ENCODE assay signal across 14 mouse cellular contexts in genomic region chr15:31279577-31280004, GRCm38 (mm10). TPM values are rescaled to one million over a fixed set of nuclear protein-coding genes. Genes with fewer than 3 reads are reported as not detected.
A peak's percentile ranks its signal among the peaks of the same experiment; 100 is the strongest.
DNase-seq lines count a peak whose midpoint lies in the region; ATAC-seq lines count a peak whose summit lies in the region.
"Had no signal": no experiment of that assay in that cellular context is flagged by ENCODE, and none has a peak within 500 bp of the region (broad histone marks: within the 10 kb centered on the region; RNA-seq: fewer than 3 reads in every experiment).

No protein-coding gene starts in this region.

- no peak overlapping the region for H3K4me3 ChIP-seq in kidney, embryonic 16.5 days (ENCODE audit: low read length)
- no peak overlapping the region for H3K4me3 ChIP-seq in limb, embryonic 13.5 days
- H3K4me3 ChIP-seq: forebrain, embryonic 15.5 days; gastrocnemius, adult 2 months had no signal

- no peak overlapping the region for H3K9ac ChIP-seq in kidney, embryonic 16.5 days (replicated peaks; ENCODE audit: low read length)
- H3K9ac ChIP-seq in limb, embryonic 13.5 days: no peak overlapping the region
- H3K9ac ChIP-seq: forebrain, embryonic 15.5 days; lung, embryonic 14.5 days had no signal

- peak; percentile 79 for ATAC-seq in kidney, embryonic 16.5 days (ENCODE audit: low FRiP score, low TSS enrichment)
- ATAC-seq in common myeloid progenitor, adult 5-6 weeks (replicated peaks; ENCODE audit: low read depth, poor library complexity, severe bottlenecking): peak; percentile 58
- 0 out of 2 replicates have a peak, but pooled peaks have one; percentile 31 for ATAC-seq in limb, embryonic 13.5 days (ENCODE audit: low FRiP score, low read depth)
- ATAC-seq: forebrain, embryonic 15.5 days had no signal

- H3K9me3 ChIP-seq in kidney, embryonic 16.5 days (ENCODE audit: low read length): no peaks in the 10 kb centered on the region
- H3K9me3 ChIP-seq in limb, embryonic 13.5 days: no peaks in the 10 kb centered on the region
- H3K9me3 ChIP-seq: forebrain, embryonic 15.5 days had no signal

- H3K4me2 ChIP-seq in kidney, embryonic 16.5 days (replicated peaks; ENCODE audit: low read depth, low read length): no peak overlapping the region
- no peak overlapping the region for H3K4me2 ChIP-seq in limb, embryonic 13.5 days (replicated peaks)
- H3K4me2 ChIP-seq: forebrain, embryonic 15.5 days; lung, embryonic 14.5 days had no signal

- H3K27ac ChIP-seq in kidney, embryonic 16.5 days (ENCODE audit: low read length): peak overlapping the region; percentile 55
- no peak overlapping the region for H3K27ac ChIP-seq in limb, embryonic 13.5 days
- H3K27ac ChIP-seq: forebrain, embryonic 15.5 days; gastrocnemius, adult 2 months had no signal

- WGBS in kidney, embryonic 16.5 days: 30% methylated on average over 6 of the region's 6 CpGs
- WGBS in limb, embryonic 13.5 days: 43% methylated on average over 6 of the region's 6 CpGs

- no peaks in the 10 kb centered on the region for H3K27me3 ChIP-seq in kidney, embryonic 16.5 days (ENCODE audit: insufficient read depth, low read length)
- no peaks in the 10 kb centered on the region for H3K27me3 ChIP-seq in limb, embryonic 13.5 days
- H3K27me3 ChIP-seq: forebrain, embryonic 15.5 days had no signal

- DNase-seq in kidney, postnatal 25 days: no peak
- peak; percentile 66 to 74 for DNase-seq in B cell, adult 2 months
- DNase-seq in lung, postnatal 25 days (ENCODE audit: low spot score): no peak
- DNase-seq in thymus, postnatal 4 days: no peak
- no peak for DNase-seq in embryo, embryonic 11 days
- DNase-seq: cerebellum, adult 11-12 months; gastrocnemius, adult 2 months; heart, postnatal 10 days; lung, embryonic 14.5 days; thymus, adult 18-20 months had no signal

- peaks cover 3% of the 10 kb centered on the region for H3K36me3 ChIP-seq in kidney, embryonic 16.5 days (ENCODE audit: insufficient read depth, low read length)
- H3K36me3 ChIP-seq in limb, embryonic 13.5 days: peaks cover 7% of the 10 kb centered on the region
- H3K36me3 ChIP-seq: forebrain, embryonic 15.5 days had no signal

- peaks cover 12% of the 10 kb centered on the region for H3K4me1 ChIP-seq in kidney, embryonic 16.5 days (ENCODE audit: insufficient read depth, low read length)
- H3K4me1 ChIP-seq in limb, embryonic 13.5 days: peaks cover 17% of the 10 kb centered on the region; the same call in 1 of the 2 replicates

RNA-seq across cellular contexts. Expression of gene Dap, which starts 55.5 kb away (rescaled TPM):
- polyA plus RNA-seq in kidney, embryonic 16.5 days (2015; fragmentation: Nextera tagmentation; extraction: Ambion mirVana): 78.3 and 89.7 TPM in 2 replicates
- 49.1 and 67.8 TPM in 2 replicates for total RNA-seq in common myeloid progenitor, adult 5-6 weeks (2017)
- 85.8 and 91.9 TPM in 2 replicates for polyA plus RNA-seq in limb, embryonic 13.5 days (2015; fragmentation: Nextera tagmentation; extraction: Ambion mirVana)

Comparison
In these comparisons a context has a peak if more than half of its experiments do, and no peak if none do; other contexts are left out.
1. DNase-seq: peak in B cell, adult 2 months (2 of 2); none in kidney, postnatal 25 days (0 of 2), lung, postnatal 25 days (single experiment), thymus, postnatal 4 days (single experiment) and embryo, embryonic 11 days (single experiment).
2. Peak in every context shown above with its lines, with median percentiles within 50 percentile points of each other: ATAC-seq.